Mouse (Mus musculus) MEL (cell line): ENCODE data around the gene Slc25a34.

Experiments
- CTCF ChIP-seq, 3 experiments: IDR thresholded peaks in 2 of 3; conservative IDR thresholded peaks in 1 of 3; 2 replicates each; pipeline ENCODE4 v1.5.1; 2011 to 2012; ENCODE audit warnings: low read length in 3 of 3, low read depth in 2 of 3, mild to moderate bottlenecking in 2 of 3, improper control_type of control experiment in 1 of 3, inconsistent platforms in 1 of 3, mixed read lengths in 1 of 3, moderate library complexity in 1 of 3; ENCODE audit not compliant: control insufficient read depth in 1 of 3, insufficient read depth in 1 of 3, poor library complexity in 1 of 3, severe bottlenecking in 1 of 3
- EP300 ChIP-seq, 2 experiments: IDR thresholded peaks; 2 replicates each; pipeline ENCODE4 v1.6.1; 2011; ENCODE audit warnings: improper control_type of control experiment in 2 of 2, low read length in 2 of 2, low read depth in 1 of 2, mild to moderate bottlenecking in 1 of 2
- ETS1 ChIP-seq: IDR thresholded peaks from 2 replicates; pipeline ENCODE4 v1.6.1; 2012; ENCODE audit warnings: low read depth, mild to moderate bottlenecking, inconsistent platforms, low read length, improper control_type of control experiment, moderate library complexity
- HCFC1 ChIP-seq: IDR thresholded peaks from 2 replicates; pipeline ENCODE4 v1.6.1; 2012; ENCODE audit warnings: low read depth, mild to moderate bottlenecking, inconsistent platforms, low read length, improper control_type of control experiment, moderate library complexity
- KAT2A ChIP-seq: conservative IDR thresholded peaks from 2 replicates; pipeline ENCODE4 v1.6.1; 2012; ENCODE audit warnings: low read depth, low read length, improper control_type of control experiment, inconsistent platforms
- MAX ChIP-seq: IDR thresholded peaks from 2 replicates; pipeline ENCODE4 v1.6.1; 2011; ENCODE audit warnings: low read length, improper control_type of control experiment
- POLR2A ChIP-seq, 2 experiments: IDR thresholded peaks; 2 replicates each; pipeline ENCODE4 v1.6.1; 2011 to 2012; ENCODE audit warnings: low read length in 2 of 2, mild to moderate bottlenecking in 2 of 2, control low read depth in 1 of 2, improper control_type of control experiment in 1 of 2, low read depth in 1 of 2, moderate library complexity in 1 of 2; ENCODE audit not compliant: control insufficient read depth in 1 of 2, insufficient read depth in 1 of 2, poor library complexity in 1 of 2
- RCOR1 ChIP-seq: IDR thresholded peaks from 2 replicates; pipeline ENCODE4 v1.6.1; 2012; ENCODE audit warnings: low read depth, mild to moderate bottlenecking, inconsistent platforms, low read length, improper control_type of control experiment
- USF1 ChIP-seq: IDR thresholded peaks from 2 replicates; pipeline ENCODE4 v1.6.1; 2014; ENCODE audit warnings: low read depth, mild to moderate bottlenecking, inconsistent platforms, low read length, improper control_type of control experiment, moderate library complexity
- ZKSCAN1 ChIP-seq: IDR thresholded peaks from 2 replicates; pipeline ENCODE4 v1.6.1; 2012; ENCODE audit warnings: low read depth, mild to moderate bottlenecking, inconsistent platforms, low read length, improper control_type of control experiment, moderate library complexity

GRCm38 (mm10) chr4:141659739-141660138 is 36.1 kb upstream of the Slc25a34 start:
- TF ChIP-seq CTCF (IDR thresholded peaks at IDR 0.05 in 2 of 3, conservative IDR thresholded peaks at IDR 0.05 in 1 of 3; ENCODE audit: control insufficient read depth in 1 of 3, insufficient read depth in 1 of 3, low read depth in 2 of 3, low read length in 3 of 3, poor library complexity in 1 of 3, severe bottlenecking in 1 of 3) (peak in 2 of 3 experiments; percentile 46 to 51; a peak in 4 of 6 replicates), ZKSCAN1 (no peak), KAT2A (no peak), USF1 (no peak), HCFC1 (no peak), RCOR1 (no peak), MAX (no peak), EP300 (IDR thresholded peaks at IDR 0.05; ENCODE audit: low read depth in 1 of 2, low read length in 2 of 2) (no peak), ETS1 (no peak), POLR2A (IDR thresholded peaks at IDR 0.05; ENCODE audit: control insufficient read depth in 1 of 2, insufficient read depth in 1 of 2, low read depth in 1 of 2, low read length in 2 of 2, poor library complexity in 1 of 2) (no peak)
